Mouse (Mus musculus) thymus, adult 2 months (tissue): ENCODE data around the gene Olfr374.

ENCODE experiments used
- CTCF ChIP-seq: fragments of 200-500 bp; IDR thresholded peaks from 2 replicates; pipeline ENCODE4 v1.5.1; 2012; ENCODE audit warnings: mild to moderate bottlenecking, control low read depth, low read length, moderate library complexity, borderline replicate concordance; ENCODE audit not compliant: control insufficient read depth, poor library complexity, insufficient read depth; ENCODE audit errors: extremely low read depth
- POLR2A ChIP-seq: fragments of 200-500 bp; IDR thresholded peaks from 2 replicates; pipeline ENCODE4 v1.6.1; 2012; ENCODE audit warnings: mild to moderate bottlenecking, low read length, control low read depth, moderate library complexity; ENCODE audit not compliant: control insufficient read depth, poor library complexity, insufficient read depth; ENCODE audit errors: extremely low read depth

DNA sequence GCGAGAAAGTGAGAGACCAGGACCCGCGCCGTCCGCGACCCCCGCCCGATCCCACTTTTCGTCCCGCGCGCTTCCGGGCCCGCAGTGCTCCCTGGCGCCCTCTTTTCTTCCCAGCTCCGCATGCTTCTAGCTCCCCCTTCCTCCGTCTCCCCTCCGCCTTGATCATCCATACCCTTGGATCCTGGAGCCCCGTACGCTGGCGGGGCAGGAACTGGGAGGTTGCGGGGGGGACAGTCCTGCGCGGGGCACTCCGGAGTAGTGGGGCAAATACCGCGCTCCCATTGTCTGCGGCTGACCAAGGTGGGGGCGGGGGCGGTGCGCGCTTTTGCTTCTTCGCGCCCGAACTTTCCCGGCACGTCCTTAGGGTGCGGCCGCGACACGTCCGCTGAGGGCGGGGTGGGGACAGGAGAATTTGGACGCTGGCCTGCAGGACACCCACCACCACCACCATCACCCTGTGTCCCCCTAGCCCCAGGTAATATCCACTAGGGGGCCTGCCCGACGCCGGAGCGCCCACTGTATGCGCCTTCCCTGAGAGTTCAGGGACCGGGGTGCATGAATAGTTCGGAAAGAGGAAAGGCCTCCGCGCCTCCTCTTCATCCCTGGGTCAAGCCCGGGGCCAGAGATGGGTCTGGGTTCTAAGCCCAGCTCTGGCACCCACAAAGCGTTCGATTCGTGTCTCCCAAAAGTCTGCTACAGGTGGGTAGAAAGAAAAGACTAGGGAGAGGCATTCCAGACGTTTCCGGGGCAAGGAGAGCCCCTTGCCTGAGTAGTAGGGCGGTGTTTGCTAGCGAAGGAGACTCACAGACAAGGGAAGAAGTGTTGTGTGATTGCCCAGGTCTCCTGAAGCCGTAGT is 28.8 kb downstream of the Olfr374 start:
- TF ChIP-seq CTCF (peak; percentile 67; the same call in 1 of the 2 replicates), POLR2A (no peak)
